Mouse (Mus musculus): Measurements from ENCODE around the gene Gpr4. TPM values are rescaled to one million over a fixed set of nuclear protein-coding genes. Genes with fewer than 3 reads are reported as not detected.

The Gpr4 gene
- polyA plus RNA-seq, 1 experiment: 0.03 TPM

DNA sequence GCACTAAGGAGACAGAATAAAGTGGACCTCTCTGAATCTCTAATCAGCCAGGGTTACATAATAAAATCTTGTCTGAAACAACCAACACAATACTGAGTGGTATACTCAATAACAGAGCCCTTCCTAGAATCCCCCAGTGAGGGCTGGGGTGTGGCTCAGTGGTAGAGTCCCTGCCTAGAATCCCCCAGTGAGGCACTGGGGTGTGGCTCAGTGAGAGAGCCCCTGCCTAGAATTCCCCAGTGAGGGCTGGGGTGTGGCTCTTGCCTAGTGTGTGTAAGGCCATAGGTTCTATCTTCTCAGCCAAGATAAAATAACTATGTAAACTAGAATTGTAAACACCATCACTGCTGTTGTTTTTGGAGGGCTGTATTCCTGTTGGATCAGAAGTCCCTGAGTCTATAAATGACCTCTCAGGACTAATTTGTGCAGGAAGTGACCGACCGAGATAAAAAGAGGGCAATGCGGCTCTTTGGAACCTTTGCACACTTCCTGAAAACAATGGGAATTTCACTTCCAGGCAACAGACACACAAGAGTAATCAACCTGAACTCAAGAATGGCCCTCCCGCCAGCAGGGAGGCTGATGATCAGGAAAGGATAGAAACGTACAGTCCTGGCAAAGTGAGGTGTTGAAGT, 1.2 kb upstream of the Gpr4 start:
- Histone ChIP-seq H3K36me3 (replicated peaks; ENCODE audit: low read length) (peaks cover 22% of the 10 kb centered on the region), H3K4me3 (replicated peaks) (no peak overlapping the region), H3K27me3 (replicated peaks) (peaks cover 39% of the 10 kb centered on the region), H3K9me3 (peaks cover 7% of the 10 kb centered on the region), H3K4me1 (peaks cover 55% of the 10 kb centered on the region)
- TF ChIP-seq FLI1 (IDR thresholded peaks at IDR 0.05; ENCODE audit: low read length) (no peak), GATA1 (IDR thresholded peaks at IDR 0.05; ENCODE audit: borderline replicate concordance, low read length) (no peak)

DNA sequence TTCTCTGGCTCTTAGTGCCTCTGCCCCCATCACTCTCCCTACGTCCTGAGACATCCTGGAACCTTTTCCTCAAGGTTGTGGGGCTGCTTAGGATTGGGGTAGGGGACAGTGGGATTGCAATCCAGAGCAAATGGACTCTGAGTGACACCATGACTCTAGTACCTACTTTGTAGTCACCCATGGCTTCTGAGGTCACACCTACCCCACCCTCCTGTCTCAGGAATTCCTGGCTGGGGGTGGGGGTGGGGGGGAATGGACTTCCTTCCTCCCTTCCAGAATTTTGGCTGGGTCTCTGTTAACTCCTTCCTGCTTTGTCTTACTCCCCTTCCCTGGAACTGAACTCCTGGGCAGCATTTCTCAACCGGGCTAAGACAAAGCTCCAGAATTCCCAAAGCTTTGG, 1.0 kb downstream of the Gpr4 start:
- peaks cover 7% of the 10 kb centered on the region for H3K9me3 ChIP-seq
- H3K36me3 ChIP-seq (replicated peaks; ENCODE audit: low read length): peaks cover 5% of the 10 kb centered on the region
- peaks cover 43% of the 10 kb centered on the region for H3K27me3 ChIP-seq (replicated peaks)
- H3K4me3 ChIP-seq (replicated peaks): no peak overlapping the region
- peaks cover 71% of the 10 kb centered on the region for H3K4me1 ChIP-seq
- TF ChIP-seq GATA1 (IDR thresholded peaks at IDR 0.05; ENCODE audit: borderline replicate concordance, low read length): no peak
- TF ChIP-seq FLI1 (IDR thresholded peaks at IDR 0.05; ENCODE audit: low read length): no peak

DNA sequence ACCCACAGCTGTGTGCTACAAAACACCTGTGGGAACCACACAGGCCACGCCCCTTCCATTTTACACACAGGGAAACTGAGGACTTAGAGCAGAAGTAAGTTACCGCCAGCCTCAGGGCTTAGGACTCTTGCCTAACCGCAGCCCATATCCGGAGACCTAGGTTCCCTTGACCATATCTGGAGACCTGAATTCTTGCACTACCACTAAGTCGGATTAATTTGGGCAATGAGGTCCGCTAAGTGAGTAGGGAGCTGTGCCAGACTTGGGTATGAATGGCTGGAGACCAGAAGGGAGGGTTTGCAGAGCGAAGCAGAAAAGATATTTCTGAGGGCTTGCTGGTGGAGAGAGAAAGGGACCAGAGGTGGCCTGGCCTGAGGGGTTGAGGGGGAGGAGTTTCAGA, 2.0 kb downstream of the Gpr4 start:
- TF ChIP-seq GATA1 (IDR thresholded peaks at IDR 0.05; ENCODE audit: borderline replicate concordance, low read length) (no peak), FLI1 (IDR thresholded peaks at IDR 0.05; ENCODE audit: low read length) (no peak)
- H3K4me3 ChIP-seq (replicated peaks): no peak overlapping the region
- peaks cover 7% of the 10 kb centered on the region for H3K9me3 ChIP-seq
- peaks cover 72% of the 10 kb centered on the region for H3K4me1 ChIP-seq
- H3K27me3 ChIP-seq (replicated peaks): peaks cover 43% of the 10 kb centered on the region
- peaks cover 3% of the 10 kb centered on the region for H3K36me3 ChIP-seq (replicated peaks; ENCODE audit: low read length)

GRCm38 (mm10) chr7:19214940-19215339, 2.6 kb downstream of the Gpr4 start:
- no peak overlapping the region for H3K4me3 ChIP-seq (replicated peaks)

DNA sequence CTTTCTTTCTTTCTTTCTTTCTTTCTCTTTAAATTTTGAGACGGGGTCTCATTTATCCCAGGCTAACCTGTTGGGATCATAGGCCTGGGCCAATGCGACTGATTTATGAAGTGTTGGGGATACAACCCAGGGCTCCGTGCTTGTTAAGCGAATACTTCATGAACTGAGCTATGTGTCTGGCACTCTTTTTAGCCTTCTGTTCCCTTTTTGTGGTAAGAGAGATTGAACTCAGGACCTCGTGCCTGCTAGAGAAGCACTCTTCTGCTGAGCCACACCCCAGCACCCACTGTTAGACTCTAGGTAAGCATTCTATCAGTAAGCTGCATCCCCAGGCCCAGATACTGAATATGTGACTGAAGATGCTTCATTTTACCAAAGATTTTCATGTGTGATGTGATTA, 5.2 kb downstream of the Gpr4 start:
- Histone ChIP-seq H3K4me3 (replicated peaks) (no peak overlapping the region), H3K27me3 (replicated peaks) (peaks cover 29% of the 10 kb centered on the region), H3K4me1 (peaks cover 54% of the 10 kb centered on the region), H3K36me3 (replicated peaks; ENCODE audit: low read length) (peaks cover 5% of the 10 kb centered on the region), H3K9me3 (no peaks in the 10 kb centered on the region)
- TF ChIP-seq GATA1 (IDR thresholded peaks at IDR 0.05; ENCODE audit: borderline replicate concordance, low read length): no peak
- TF ChIP-seq FLI1 (IDR thresholded peaks at IDR 0.05; ENCODE audit: low read length): no peak

More at GRCm38 (mm10) chr7:19214940-19215339, 2.6 kb downstream of the Gpr4 start:
- Histone ChIP-seq H3K36me3 (replicated peaks; ENCODE audit: low read length) (peaks cover 2% of the 10 kb centered on the region), H3K27me3 (replicated peaks) (peaks cover 43% of the 10 kb centered on the region), H3K9me3 (peaks cover 3% of the 10 kb centered on the region), H3K4me1 (peaks cover 67% of the 10 kb centered on the region)
- TF ChIP-seq FLI1 (IDR thresholded peaks at IDR 0.05; ENCODE audit: low read length) (no peak), GATA1 (IDR thresholded peaks at IDR 0.05; ENCODE audit: borderline replicate concordance, low read length) (no peak)

- peaks cover 24% of the 10 kb centered on the region for H3K27me3 ChIP-seq (replicated peaks)
- TF ChIP-seq GATA1 (IDR thresholded peaks at IDR 0.05; ENCODE audit: borderline replicate concordance, low read length) (no peak), FLI1 (IDR thresholded peaks at IDR 0.05; ENCODE audit: low read length) (no peak)
- no peaks in the 10 kb centered on the region for H3K9me3 ChIP-seq
- peaks cover 54% of the 10 kb centered on the region for H3K4me1 ChIP-seq
- H3K4me3 ChIP-seq (replicated peaks): no peak overlapping the region
- peaks cover 9% of the 10 kb centered on the region for H3K36me3 ChIP-seq (replicated peaks; ENCODE audit: low read length)
These were observed 5.6 kb downstream of the Gpr4 start for GRCm38 (mm10) chr7:19217944-19218343.

GRCm38 (mm10) chr7:19220061-19220460, 7.7 kb downstream of the Gpr4 start:
- H3K4me1 ChIP-seq: peaks cover 60% of the 10 kb centered on the region
- no peak for TF ChIP-seq GATA1 (IDR thresholded peaks at IDR 0.05; ENCODE audit: borderline replicate concordance, low read length)
- TF ChIP-seq FLI1 (IDR thresholded peaks at IDR 0.05; ENCODE audit: low read length): no peak
- no peaks in the 10 kb centered on the region for H3K9me3 ChIP-seq
- H3K36me3 ChIP-seq (replicated peaks; ENCODE audit: low read length): peaks cover 23% of the 10 kb centered on the region
- no peak overlapping the region for H3K4me3 ChIP-seq (replicated peaks)
- peaks cover 6% of the 10 kb centered on the region for H3K27me3 ChIP-seq (replicated peaks)

DNA sequence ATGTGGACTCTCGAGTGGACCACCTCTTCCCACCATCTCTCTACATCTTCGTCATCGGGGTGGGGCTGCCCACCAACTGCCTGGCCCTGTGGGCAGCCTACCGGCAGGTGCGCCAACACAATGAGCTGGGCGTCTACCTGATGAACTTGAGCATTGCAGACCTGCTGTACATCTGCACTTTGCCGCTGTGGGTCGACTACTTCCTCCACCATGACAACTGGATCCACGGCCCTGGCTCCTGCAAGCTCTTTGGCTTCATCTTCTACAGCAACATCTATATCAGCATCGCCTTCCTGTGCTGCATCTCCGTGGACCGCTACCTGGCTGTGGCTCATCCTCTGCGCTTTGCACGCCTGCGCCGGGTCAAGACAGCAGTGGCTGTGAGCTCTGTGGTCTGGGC, 9.9 kb downstream of the Gpr4 start:
- Histone ChIP-seq H3K27me3 (replicated peaks) (no peaks in the 10 kb centered on the region), H3K36me3 (replicated peaks; ENCODE audit: low read length) (peaks cover 33% of the 10 kb centered on the region), H3K9me3 (no peaks in the 10 kb centered on the region), H3K4me3 (replicated peaks) (no peak overlapping the region), H3K4me1 (peaks cover 66% of the 10 kb centered on the region)
- no peak for TF ChIP-seq FLI1 (IDR thresholded peaks at IDR 0.05; ENCODE audit: low read length)
- no peak for TF ChIP-seq GATA1 (IDR thresholded peaks at IDR 0.05; ENCODE audit: borderline replicate concordance, low read length)

DNA sequence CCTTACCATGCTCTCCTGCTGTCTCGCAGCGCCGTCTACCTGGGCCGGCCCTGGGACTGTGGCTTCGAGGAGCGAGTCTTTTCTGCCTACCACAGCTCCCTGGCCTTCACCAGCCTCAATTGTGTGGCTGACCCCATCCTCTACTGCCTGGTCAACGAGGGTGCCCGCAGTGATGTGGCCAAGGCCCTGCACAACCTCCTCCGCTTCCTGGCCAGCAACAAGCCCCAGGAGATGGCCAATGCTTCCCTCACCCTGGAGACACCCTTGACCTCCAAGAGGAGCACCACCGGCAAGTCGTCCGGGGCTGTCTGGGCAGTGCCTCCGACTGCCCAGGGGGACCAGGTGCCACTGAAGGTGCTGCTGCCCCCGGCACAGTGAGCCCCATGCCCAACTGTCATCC, 10.5 kb downstream of the Gpr4 start:
- peaks cover 33% of the 10 kb centered on the region for H3K36me3 ChIP-seq (replicated peaks; ENCODE audit: low read length)
- no peaks in the 10 kb centered on the region for H3K9me3 ChIP-seq
- no peak overlapping the region for H3K4me3 ChIP-seq (replicated peaks)
- H3K27me3 ChIP-seq (replicated peaks): no peaks in the 10 kb centered on the region
- H3K4me1 ChIP-seq: peaks cover 65% of the 10 kb centered on the region
- no peak for TF ChIP-seq FLI1 (IDR thresholded peaks at IDR 0.05; ENCODE audit: low read length)
- TF ChIP-seq GATA1 (IDR thresholded peaks at IDR 0.05; ENCODE audit: borderline replicate concordance, low read length): no peak

GRCm38 (mm10) chr7:19224933-19225332, 12.6 kb downstream of the Gpr4 start:
- Histone ChIP-seq H3K4me3 (replicated peaks) (no peak overlapping the region), H3K36me3 (replicated peaks; ENCODE audit: low read length) (peaks cover 33% of the 10 kb centered on the region), H3K27me3 (replicated peaks) (no peaks in the 10 kb centered on the region), H3K4me1 (peaks cover 58% of the 10 kb centered on the region), H3K9me3 (no peaks in the 10 kb centered on the region)
- TF ChIP-seq FLI1 (IDR thresholded peaks at IDR 0.05; ENCODE audit: low read length): no peak
- no peak for TF ChIP-seq GATA1 (IDR thresholded peaks at IDR 0.05; ENCODE audit: borderline replicate concordance, low read length)

Measured in megakaryocyte, embryonic 14.5 days (primary cell).